Mouse (Mus musculus) lung, adult 2 months (tissue): ENCODE data around the gene Ppm1j. TPM values are rescaled to one million over a fixed set of nuclear protein-coding genes. Genes with fewer than 3 reads are reported as not detected.
"Not testable (repeated sequence)": the region's sequence is repeated elsewhere in the genome, so short reads cannot be mapped to it uniquely, and the experiment has no call there.

ENCODE experiments used
- DNase-seq: peaks from one replicate; pipeline ENCODE4 v3.0.0; 2022
- H3K4me1 ChIP-seq: fragments of 200-500 bp; 2 replicates; pipeline ENCODE4 v1.6.1; 2011; ENCODE audit warnings: low read length; ENCODE audit not compliant: control insufficient read depth, insufficient read depth
- H3K4me3 ChIP-seq: fragments of 200-500 bp; replicated peaks from 2 replicates; pipeline ENCODE3; 2011; ENCODE audit warnings: low read depth, mild to moderate bottlenecking, control low read depth, low read length; ENCODE audit errors: extremely low read depth
- CTCF ChIP-seq: fragments of 200-500 bp; IDR thresholded peaks from 2 replicates; pipeline ENCODE4 v1.5.1; 2011; ENCODE audit warnings: mild to moderate bottlenecking, low read length, control low read depth; ENCODE audit not compliant: insufficient read depth
- POLR2A ChIP-seq: fragments of 200-500 bp; IDR thresholded peaks from 2 replicates; pipeline ENCODE4 v1.6.1; 2011; ENCODE audit warnings: low read depth, mild to moderate bottlenecking, control low read depth, low read length, borderline replicate concordance; ENCODE audit errors: extremely low read depth
- WGBS: fragments of 180-500 bp; shearing (Covaris S2); methylation state at CpG from one replicate; pipeline ENCODE4 v1.1.7; 2018; 5-methylcytosine and 5-hydroxymethylcytosine counted together
- polyA plus RNA-seq: library from polyadenylated mRNA; depleted of rRNA; stranded (reverse); fragments of >200 nt; gene quantifications from 2 replicates; pipeline ENCODE4 v1.2.3, GENCODE M21; 2012; rRNA removed

Gene Ppm1j
- 8.0 and 10.8 TPM in 2 replicates for polyA plus RNA-seq

DNA sequence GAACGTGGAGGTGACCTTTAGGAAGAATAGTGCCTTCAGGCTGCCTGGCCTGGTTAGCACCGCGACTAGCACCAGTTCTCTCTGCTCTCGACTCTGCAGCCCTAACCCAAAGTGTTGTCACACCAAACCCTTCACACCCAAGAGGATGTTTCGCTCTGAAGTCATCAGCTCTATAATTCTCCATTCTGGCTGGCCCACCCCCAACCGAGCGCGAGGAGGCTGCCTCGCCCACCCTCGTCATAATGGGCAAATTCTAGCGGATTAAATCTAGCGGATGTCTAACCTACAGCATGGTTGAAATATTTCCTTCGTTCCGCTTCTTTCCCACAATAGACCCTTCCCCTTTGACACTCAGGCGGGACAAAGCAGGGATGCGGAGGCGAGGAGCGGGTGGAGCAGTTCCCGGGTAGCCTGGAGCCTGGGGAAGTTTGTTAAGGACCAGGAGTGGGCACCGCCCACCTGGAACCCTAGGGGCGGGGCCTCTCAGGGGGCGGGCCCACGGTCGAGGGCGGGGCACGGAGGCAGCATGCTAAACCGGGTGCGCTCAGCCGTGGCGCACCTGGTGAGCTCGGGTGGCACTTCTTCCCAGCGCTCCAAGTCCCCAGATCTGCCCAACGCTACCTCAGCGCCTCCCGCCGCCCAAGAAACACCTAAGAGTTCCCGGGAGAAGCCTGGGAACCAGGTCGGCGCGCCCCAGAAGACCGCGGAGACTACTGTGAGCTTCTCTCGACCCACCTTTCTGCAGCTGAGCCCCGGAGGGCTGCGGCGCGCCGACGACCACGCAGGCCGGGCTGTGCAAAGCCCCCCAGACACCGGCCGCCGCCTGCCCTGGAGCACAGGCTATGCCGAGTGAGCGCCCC is at the start of gene Ppm1j:
TSS of gene Ppm1j (plus strand) at position 496 of the 860 bp plus-strand sequence.
- peaks cover 27% of the 10 kb centered on the region for H3K4me1 ChIP-seq
- H3K4me3 ChIP-seq: peak within 1 kb of the TSS; percentile 49
- peak; percentile 81 for DNase-seq
- WGBS: 2% methylated on average over 56 of the region's 56 CpGs
- TF ChIP-seq CTCF (no peak), POLR2A (no peak)

DNA sequence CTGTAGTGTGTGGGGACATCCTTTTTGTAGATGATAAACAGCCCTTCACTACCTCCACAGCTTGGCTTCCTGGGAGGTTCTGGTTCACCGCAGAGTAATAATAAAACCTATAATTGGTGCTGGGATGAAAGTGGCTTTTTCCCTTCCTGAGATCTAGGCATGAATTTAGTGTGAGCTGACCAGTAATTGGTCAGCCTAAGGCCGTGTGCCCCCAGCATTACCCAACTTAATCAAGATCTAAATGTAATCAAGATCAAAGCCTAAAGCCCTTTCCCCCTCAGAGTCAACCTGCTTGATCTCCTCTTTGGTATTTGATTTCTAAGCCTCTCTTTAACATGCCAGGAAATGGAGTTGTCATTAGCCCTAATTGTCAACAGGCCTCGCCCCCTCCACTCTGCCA is 47.9 kb upstream of the Ppm1j start:
- 61% methylated on average over 3 of the region's 3 CpGs for WGBS
- no peak for TF ChIP-seq CTCF
- no peak for TF ChIP-seq POLR2A
- H3K4me1 ChIP-seq: no peaks in the 10 kb centered on the region
- no peak for DNase-seq
- H3K4me3 ChIP-seq: no peak overlapping the region

DNA sequence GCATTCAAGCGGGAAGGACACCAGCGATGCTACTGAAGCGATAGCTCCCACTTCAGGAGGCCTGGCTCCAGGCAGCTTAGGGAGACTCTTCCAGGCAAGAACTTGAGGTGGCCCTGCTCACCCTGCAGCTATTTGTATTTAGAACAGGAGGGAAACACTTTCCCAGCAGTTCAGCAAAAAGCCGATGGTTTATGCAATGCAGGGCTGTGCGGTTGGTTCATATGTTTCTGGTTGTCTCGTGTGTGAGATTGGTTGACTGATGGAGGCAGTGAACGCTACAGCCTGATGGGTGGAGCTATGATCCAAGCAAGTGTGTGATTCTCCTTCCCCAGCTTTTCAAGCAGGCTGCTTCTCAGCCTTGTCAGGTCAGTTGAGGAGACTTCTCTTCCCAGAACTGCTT is 46.2 kb upstream of the Ppm1j start:
- WGBS: 46% methylated on average over 7 of the region's 7 CpGs

GRCm38 (mm10) chr3:104741954-104742353 is 38.9 kb upstream of the Ppm1j start:
- TF ChIP-seq POLR2A: no peak
- TF ChIP-seq CTCF: no peak
- H3K4me1 ChIP-seq: no peaks in the 10 kb centered on the region
- no peak for DNase-seq
- no peak overlapping the region for H3K4me3 ChIP-seq
- WGBS: 84% methylated on average over 3 of the region's 3 CpGs

More for the DNA sequence above, 46.2 kb upstream of the Ppm1j start:
- no peak for DNase-seq
- no peak for TF ChIP-seq CTCF
- TF ChIP-seq POLR2A: no peak
- no peak overlapping the region for H3K4me3 ChIP-seq
- no peaks in the 10 kb centered on the region for H3K4me1 ChIP-seq

DNA sequence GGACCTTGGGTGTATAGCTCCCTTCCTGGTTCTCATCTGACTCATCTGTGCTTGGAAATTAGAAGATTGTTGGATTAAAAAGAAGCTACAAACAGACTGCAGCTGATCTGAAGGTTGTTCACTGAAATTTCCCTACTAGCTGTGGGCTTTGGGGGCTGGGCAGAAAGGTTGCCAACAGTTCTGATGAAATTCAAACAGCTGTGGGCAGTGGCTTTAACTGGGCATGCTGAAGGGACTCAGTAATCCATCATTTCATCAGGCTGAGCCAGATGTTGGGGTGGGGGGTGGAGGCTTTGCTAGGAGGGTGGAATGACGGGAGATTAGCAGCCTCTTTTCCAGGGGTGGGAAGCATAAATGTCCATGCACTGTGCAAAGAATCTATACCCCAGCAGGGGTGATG is 37.7 kb upstream of the Ppm1j start:
- no peak for DNase-seq
- WGBS: 63% methylated on average over 1 of the region's 1 CpGs

GRCm38 (mm10) chr3:104743864-104744263 is 37.0 kb upstream of the Ppm1j start:
- WGBS: 64% methylated on average over 1 of the region's 1 CpGs
- DNase-seq: no peak
- Histone ChIP-seq H3K4me3 (no peak overlapping the region), H3K4me1 (no peaks in the 10 kb centered on the region)
- TF ChIP-seq POLR2A: no peak
- TF ChIP-seq CTCF: no peak

More for the DNA sequence above, 37.7 kb upstream of the Ppm1j start:
- TF ChIP-seq POLR2A: no peak
- TF ChIP-seq CTCF: no peak
- no peak overlapping the region for H3K4me3 ChIP-seq
- no peaks in the 10 kb centered on the region for H3K4me1 ChIP-seq

DNA sequence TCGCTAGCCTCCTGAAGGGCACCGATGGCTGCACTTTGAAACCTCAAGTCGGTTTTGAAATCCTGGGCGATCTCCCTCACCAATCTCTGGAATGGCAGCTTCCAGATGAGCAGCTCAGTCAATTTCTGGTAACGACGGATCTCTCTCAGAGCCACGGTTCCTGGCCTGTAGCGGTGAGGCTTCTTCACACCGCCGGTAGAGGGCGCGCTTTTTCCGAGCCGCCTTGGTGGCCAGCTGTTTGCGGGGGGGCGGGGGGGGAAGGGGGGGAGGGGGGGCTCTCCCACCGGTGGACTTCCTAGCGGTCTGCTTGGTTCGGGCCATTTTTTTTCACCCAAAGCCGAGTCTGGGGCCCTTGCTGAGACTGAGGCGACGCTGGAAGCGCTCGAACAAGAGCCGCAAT is 28.0 kb upstream of the Ppm1j start:
- peak; percentile 18 for DNase-seq
- TF ChIP-seq CTCF: peak; percentile 30; the same call in 1 of the 2 replicates
- not testable (repeated sequence) for H3K4me3 ChIP-seq, H3K4me1 ChIP-seq
- WGBS: 20% methylated on average over 21 of the region's 25 CpGs

- peak; percentile 60 for DNase-seq
- WGBS: 3% methylated on average over 27 of the region's 27 CpGs
- Histone ChIP-seq H3K4me1 (no peaks in the 10 kb centered on the region), H3K4me3 (peak overlapping the region; percentile 28)
- no peak for TF ChIP-seq POLR2A
- TF ChIP-seq CTCF: peak; percentile 67
These were observed 22.4 kb upstream of the Ppm1j start for GRCm38 (mm10) chr3:104758406-104758805.

DNA sequence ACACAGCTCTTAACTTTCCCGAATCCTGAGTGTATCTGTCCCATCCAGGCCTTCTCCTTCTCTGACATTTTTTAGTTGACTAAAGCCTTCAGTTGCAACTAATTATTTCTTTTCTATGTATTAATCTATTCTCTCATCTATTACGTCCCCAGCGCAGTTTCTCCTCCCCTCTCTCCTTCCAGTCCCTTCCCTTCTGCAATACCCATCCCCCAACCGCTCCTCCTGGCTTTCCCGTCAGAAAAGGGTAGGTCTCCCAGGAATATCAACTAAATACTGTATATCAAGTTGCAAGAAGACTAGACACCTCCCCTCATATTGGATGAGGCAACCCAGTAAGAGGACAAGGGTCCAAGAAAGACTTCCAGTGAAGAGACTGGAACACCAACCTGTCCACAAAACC is 22.0 kb upstream of the Ppm1j start:
- TF ChIP-seq CTCF (no peak), POLR2A (no peak)
- WGBS: 30% methylated on average over 5 of the region's 5 CpGs
- no peaks in the 10 kb centered on the region for H3K4me1 ChIP-seq
- no peak overlapping the region for H3K4me3 ChIP-seq
- no peak for DNase-seq

DNA sequence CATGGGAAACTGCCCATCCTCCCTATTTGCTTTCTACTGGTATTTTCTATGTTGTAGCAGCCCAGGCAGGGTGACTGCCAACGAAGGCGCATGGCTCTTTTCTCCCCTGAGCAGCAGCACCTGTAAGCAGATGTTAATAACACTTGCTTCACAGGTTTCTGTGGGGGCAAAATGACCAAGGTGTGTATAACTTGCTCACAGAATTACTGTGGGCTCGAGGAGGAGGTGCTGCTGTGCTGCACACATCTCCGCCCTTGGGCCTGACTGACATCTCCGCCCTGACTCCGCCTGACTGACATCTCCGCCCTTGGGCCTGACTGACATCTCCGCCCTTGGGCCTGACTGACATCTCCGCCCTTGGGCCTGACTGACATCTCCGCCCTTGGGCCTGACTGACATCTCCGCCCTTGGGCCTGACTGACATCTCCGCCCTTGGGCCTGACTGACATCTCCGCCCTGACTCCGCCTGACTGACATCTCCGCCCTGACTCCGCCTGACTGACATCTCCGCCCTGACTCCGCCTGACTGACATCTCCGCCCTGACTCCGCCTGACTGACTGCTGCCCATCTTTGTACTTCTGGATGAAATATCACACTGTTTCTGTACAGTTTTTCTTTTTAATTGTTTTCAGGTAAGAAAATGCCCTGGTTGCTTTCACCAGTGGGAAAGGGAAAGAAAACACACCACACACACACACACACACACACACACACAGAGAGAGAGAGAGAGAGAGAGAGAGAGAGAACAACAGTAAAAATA is 18.6 kb upstream of the Ppm1j start:
- DNase-seq: not testable (repeated sequence)

GRCm38 (mm10) chr3:104765021-104765420 is 15.8 kb upstream of the Ppm1j start:
- Histone ChIP-seq H3K4me3 (no peak overlapping the region), H3K4me1 (no peaks in the 10 kb centered on the region)
- DNase-seq: no peak
- TF ChIP-seq CTCF (peak; percentile 30; the same call in 1 of the 2 replicates), POLR2A (no peak)
- 13% methylated on average over 4 of the region's 4 CpGs for WGBS

More for the DNA sequence above, 18.6 kb upstream of the Ppm1j start:
- 31% methylated on average over 20 of the region's 20 CpGs for WGBS
- not testable (repeated sequence) for H3K4me1 ChIP-seq, H3K4me3 ChIP-seq
